Mouse (Mus musculus): ENCODE results near the gene Gm13285. TPM values are rescaled to one million over a fixed set of nuclear protein-coding genes. Genes with fewer than 3 reads are reported as not detected.
"Not testable (repeated sequence)": the region's sequence is repeated elsewhere in the genome, so short reads cannot be mapped to it uniquely, and the experiment has no call there.

Gene Gm13285
- polyA plus RNA-seq, 1 experiment from 2014 or later, result 0.29 TPM

- Histone ChIP-seq H3K4me2 (peak overlapping the region; percentile 44; the same call in 1 of the 2 replicates), H3K4me3 (replicated peaks) (peak overlapping the region; percentile 26)
- WGBS, result 0% methylated on average over 6 of the region's 34 CpGs
- not testable (repeated sequence) for ATAC-seq (ENCODE audit: low FRiP score); H3K36me3 ChIP-seq (replicated peaks); H3K9ac ChIP-seq; H3K4me1 ChIP-seq; H3K27ac ChIP-seq; H3K27me3 ChIP-seq; H3K9me3 ChIP-seq
These were observed 6.3 kb downstream of the Gm13285 start for GRCm38 (mm10) chr4:88805761-88806160.

DNA sequence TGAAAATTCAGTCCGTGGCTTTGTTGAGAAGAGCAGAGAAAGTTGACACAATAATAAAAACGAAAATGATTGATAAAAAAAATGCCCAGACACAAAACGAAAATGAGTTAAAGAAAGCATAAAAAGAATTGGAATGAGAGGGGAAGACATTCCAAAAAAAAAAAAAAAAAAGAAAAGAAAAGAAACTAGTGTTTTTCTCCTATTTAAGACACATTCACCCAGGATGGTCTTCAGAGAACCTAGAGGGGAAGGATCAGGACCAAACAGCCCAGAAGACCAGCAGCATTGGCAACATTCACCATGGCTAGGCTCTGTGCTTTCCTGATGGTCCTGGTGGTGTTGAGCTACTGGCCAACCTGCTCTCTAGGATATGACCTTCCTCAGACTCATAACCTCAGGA is 16.5 kb downstream of the Gm13285 start, which contains the start of gene Ifna7:
TSS of gene Ifna7 (plus strand) at position 301 of the 400 bp plus-strand sequence.
- 64% methylated on average over 3 of the region's 3 CpGs for WGBS
- Histone ChIP-seq H3K4me3 (replicated peaks) (no peak within 1 kb of the TSS), H3K4me1 (no peaks in the 10 kb centered on the region), H3K27ac (no peak within 1 kb of the TSS), H3K9ac (no peak within 1 kb of the TSS), H3K4me2 (no peak within 1 kb of the TSS), H3K9me3 (no peaks in the 10 kb centered on the region), H3K36me3 (replicated peaks) (no peaks in the 10 kb centered on the region), H3K27me3 (0 out of 2 replicates have a peak, but pooled peaks cover 4% of the 10 kb centered on the region)
- no peak for ATAC-seq (ENCODE audit: low FRiP score)

DNA sequence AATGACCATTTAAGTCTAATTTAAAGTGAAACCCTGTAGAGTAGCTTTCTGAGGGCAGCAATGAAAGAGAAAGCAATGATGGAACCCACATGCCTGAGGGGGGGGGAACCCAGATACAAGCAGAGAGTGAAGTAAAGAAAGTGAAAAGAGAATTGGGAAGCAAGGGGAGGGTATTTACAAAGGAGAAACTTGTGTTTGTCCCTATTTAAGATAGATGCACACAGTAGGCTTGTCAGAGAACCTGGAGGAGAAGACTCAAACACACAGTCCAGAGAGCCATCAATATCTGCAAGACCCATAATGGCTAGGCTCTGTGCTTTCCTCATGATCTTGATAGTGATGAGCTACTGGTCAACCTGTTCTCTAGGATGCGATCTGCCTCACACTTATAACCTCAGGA is 20.2 kb downstream of the Gm13285 start, which contains the start of gene Ifna11:
TSS of gene Ifna11 (plus strand) at position 301 of the 400 bp plus-strand sequence.
- H3K9me3 ChIP-seq, result no peaks in the 10 kb centered on the region
- WGBS, result 88% methylated on average over 1 of the region's 1 CpGs
- no peaks in the 10 kb centered on the region for H3K4me1 ChIP-seq
- H3K27me3 ChIP-seq, result 0 out of 2 replicates have a peak, but pooled peaks cover 2% of the 10 kb centered on the region
- no peak within 1 kb of the TSS for H3K27ac ChIP-seq
- no peaks in the 10 kb centered on the region for H3K36me3 ChIP-seq (replicated peaks)
- no peak within 1 kb of the TSS for H3K4me2 ChIP-seq
- H3K9ac ChIP-seq, result no peak within 1 kb of the TSS
- no peak for ATAC-seq (ENCODE audit: low FRiP score)
- H3K4me3 ChIP-seq (replicated peaks), result no peak within 1 kb of the TSS

GRCm38 (mm10) chr4:88822995-88823394 is 23.5 kb downstream of the Gm13285 start:
- Histone ChIP-seq H3K9ac (no peak overlapping the region), H3K9me3 (no peaks in the 10 kb centered on the region), H3K27me3 (no peaks in the 10 kb centered on the region), H3K4me3 (replicated peaks) (no peak overlapping the region), H3K4me1 (no peaks in the 10 kb centered on the region), H3K27ac (no peak overlapping the region), H3K36me3 (replicated peaks) (no peaks in the 10 kb centered on the region), H3K4me2 (no peak overlapping the region)
- ATAC-seq (ENCODE audit: low FRiP score), result no peak
- 28% methylated on average over 4 of the region's 4 CpGs for WGBS

- not testable (repeated sequence) for H3K27ac ChIP-seq; H3K36me3 ChIP-seq (replicated peaks); H3K4me1 ChIP-seq; H3K4me2 ChIP-seq; H3K4me3 ChIP-seq (replicated peaks); ATAC-seq (ENCODE audit: low FRiP score); H3K9ac ChIP-seq; H3K27me3 ChIP-seq; H3K9me3 ChIP-seq
These were observed 27.7 kb downstream of the Gm13285 start, which contains the start of gene Ifna6 for GRCm38 (mm10) chr4:88827116-88827515. TSS of gene Ifna6 (plus strand) at chr4:88827416.

DNA sequence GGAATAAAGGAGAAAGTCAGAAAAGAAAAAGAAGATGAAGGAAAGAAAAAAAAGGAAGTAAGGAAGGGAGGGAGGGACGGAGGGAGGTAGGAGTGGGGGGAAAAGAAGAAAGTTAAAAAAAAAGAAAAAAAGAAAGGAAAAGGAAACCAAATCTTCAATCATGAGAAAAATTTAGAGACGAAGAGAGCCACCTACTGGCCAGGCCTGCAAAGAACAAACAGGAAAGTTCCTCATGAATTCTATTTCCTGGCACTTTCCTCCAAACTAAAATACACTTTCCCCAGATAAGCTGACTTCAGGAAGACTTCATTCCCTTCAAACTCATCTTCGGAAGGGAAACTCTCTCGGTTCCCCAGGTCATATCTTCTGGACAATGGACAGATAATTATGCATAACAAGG is 31.1 kb downstream of the Gm13285 start:
- H3K36me3 ChIP-seq (replicated peaks), result no peaks in the 10 kb centered on the region
- H3K4me2 ChIP-seq, result no peak overlapping the region
- H3K9ac ChIP-seq, result no peak overlapping the region
- no peak overlapping the region for H3K27ac ChIP-seq
- no peaks in the 10 kb centered on the region for H3K9me3 ChIP-seq
- H3K4me3 ChIP-seq (replicated peaks), result no peak overlapping the region
- 29% methylated on average over 4 of the region's 4 CpGs for WGBS
- no peaks in the 10 kb centered on the region for H3K27me3 ChIP-seq
- H3K4me1 ChIP-seq, result no peaks in the 10 kb centered on the region
- no peak for ATAC-seq (ENCODE audit: low FRiP score)

DNA sequence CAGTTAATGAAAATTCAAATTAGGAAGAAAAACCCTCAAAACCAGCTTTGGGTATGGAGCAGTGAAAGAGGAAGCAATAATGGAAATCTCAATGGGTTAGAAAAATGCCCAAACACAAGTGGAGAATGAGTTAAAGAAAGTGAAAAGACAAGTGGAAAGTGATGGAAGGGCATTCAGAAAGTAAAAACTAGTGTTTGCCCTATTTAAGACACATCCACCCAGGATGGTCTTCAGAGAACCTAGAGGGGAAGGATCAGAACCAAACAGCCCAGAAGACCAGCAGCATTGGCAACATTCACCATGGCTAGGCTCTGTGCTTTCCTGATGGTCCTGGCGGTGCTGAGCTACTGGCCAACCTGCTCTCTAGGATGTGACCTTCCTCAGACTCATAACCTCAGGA is 35.8 kb downstream of the Gm13285 start, which contains the start of gene Ifna5:
TSS of gene Ifna5 (plus strand) at position 301 of the 400 bp plus-strand sequence.
- not testable (repeated sequence) for H3K9ac ChIP-seq; H3K4me3 ChIP-seq (replicated peaks); H3K4me2 ChIP-seq; H3K36me3 ChIP-seq (replicated peaks); H3K27me3 ChIP-seq; H3K9me3 ChIP-seq; H3K4me1 ChIP-seq; H3K27ac ChIP-seq; ATAC-seq (ENCODE audit: low FRiP score)
- WGBS, result 92% methylated on average over 1 of the region's 1 CpGs

GRCm38 (mm10) chr4:88838828-88839227 is 39.4 kb downstream of the Gm13285 start:
- no peaks in the 10 kb centered on the region for H3K27me3 ChIP-seq
- no peak overlapping the region for H3K9ac ChIP-seq
- no peaks in the 10 kb centered on the region for H3K36me3 ChIP-seq (replicated peaks)
- no peaks in the 10 kb centered on the region for H3K9me3 ChIP-seq
- no peak for ATAC-seq (ENCODE audit: low FRiP score)
- H3K27ac ChIP-seq, result no peak overlapping the region
- H3K4me3 ChIP-seq (replicated peaks), result no peak overlapping the region
- H3K4me1 ChIP-seq, result no peaks in the 10 kb centered on the region
- 52% methylated on average over 3 of the region's 3 CpGs for WGBS
- H3K4me2 ChIP-seq, result no peak overlapping the region

DNA sequence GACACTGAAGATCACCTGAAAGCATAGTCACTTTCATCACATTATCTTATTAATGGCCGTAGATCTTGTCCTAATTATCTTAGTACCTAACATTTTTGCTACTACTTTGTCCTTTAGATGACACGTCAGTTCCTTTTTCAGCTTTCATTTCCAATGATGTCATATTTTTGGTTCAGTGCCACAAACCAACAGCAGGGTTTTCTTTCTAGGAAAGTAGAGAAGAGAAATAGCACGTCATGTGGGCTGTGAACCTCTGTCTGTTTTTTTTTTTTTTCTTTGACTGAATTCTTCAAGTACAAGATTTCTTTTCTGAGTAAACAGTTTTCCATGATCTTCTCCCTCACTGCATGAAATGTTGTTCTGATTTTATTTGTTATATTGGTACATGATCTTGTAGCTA is 40.6 kb downstream of the Gm13285 start:
- WGBS, result 76% methylated on average over 3 of the region's 3 CpGs
- H3K27ac ChIP-seq, result no peak overlapping the region
- no peak overlapping the region for H3K4me3 ChIP-seq (replicated peaks)
- no peak for ATAC-seq (ENCODE audit: low FRiP score)
- H3K36me3 ChIP-seq (replicated peaks), result no peaks in the 10 kb centered on the region
- H3K27me3 ChIP-seq, result no peaks in the 10 kb centered on the region
- no peak overlapping the region for H3K9ac ChIP-seq
- no peaks in the 10 kb centered on the region for H3K4me1 ChIP-seq
- no peak overlapping the region for H3K4me2 ChIP-seq
- H3K9me3 ChIP-seq, result no peaks in the 10 kb centered on the region

- no peak within 1 kb of the TSS for H3K4me3 ChIP-seq (replicated peaks)
- no peak within 1 kb of the TSS for H3K27ac ChIP-seq
- H3K9me3 ChIP-seq, result no peaks in the 10 kb centered on the region
- no peaks in the 10 kb centered on the region for H3K36me3 ChIP-seq (replicated peaks)
- WGBS, result 34% methylated on average over 2 of the region's 2 CpGs
- H3K27me3 ChIP-seq, result no peaks in the 10 kb centered on the region
- no peak for ATAC-seq (ENCODE audit: low FRiP score)
- H3K4me2 ChIP-seq, result no peak within 1 kb of the TSS
- H3K9ac ChIP-seq, result no peak within 1 kb of the TSS
- no peaks in the 10 kb centered on the region for H3K4me1 ChIP-seq
These were observed 42.0 kb downstream of the Gm13285 start, which contains the start of gene Ifna4 for GRCm38 (mm10) chr4:88841438-88841911. TSS of gene Ifna4 (plus strand) at chr4:88841861.

GRCm38 (mm10) chr4:88845334-88845733 is 45.9 kb downstream of the Gm13285 start:
- 47% methylated on average over 2 of the region's 2 CpGs for WGBS
- H3K4me1 ChIP-seq, result no peaks in the 10 kb centered on the region
- H3K4me3 ChIP-seq (replicated peaks), result no peak overlapping the region
- H3K9me3 ChIP-seq, result no peaks in the 10 kb centered on the region
- H3K27me3 ChIP-seq, result no peaks in the 10 kb centered on the region
- H3K36me3 ChIP-seq (replicated peaks), result no peaks in the 10 kb centered on the region
- H3K4me2 ChIP-seq, result no peak overlapping the region
- H3K27ac ChIP-seq, result no peak overlapping the region
- H3K9ac ChIP-seq, result no peak overlapping the region
- ATAC-seq (ENCODE audit: low FRiP score), result no peak

GRCm38 (mm10) chr4:88849698-88850097 is 50.2 kb downstream of the Gm13285 start, which contains the start of gene Ifna1:
TSS of gene Ifna1 (plus strand) at chr4:88850087.
- no peak for ATAC-seq (ENCODE audit: low FRiP score)
- Histone ChIP-seq H3K27ac (no peak within 1 kb of the TSS), H3K27me3 (no peaks in the 10 kb centered on the region), H3K4me3 (replicated peaks) (no peak within 1 kb of the TSS), H3K36me3 (replicated peaks) (no peaks in the 10 kb centered on the region), H3K4me1 (peaks cover 8% of the 10 kb centered on the region), H3K9me3 (no peaks in the 10 kb centered on the region), H3K9ac (no peak within 1 kb of the TSS), H3K4me2 (no peak within 1 kb of the TSS)
- WGBS, result 68% methylated on average over 1 of the region's 1 CpGs
